Mouse (Mus musculus): Measurements from ENCODE around the gene Gnb5. TPM values are rescaled to one million over a fixed set of nuclear protein-coding genes. Genes with fewer than 3 reads are reported as not detected.
A peak's percentile ranks its signal among the peaks of the same experiment; 100 is the strongest.

Gnb5 gene
- total RNA-seq, 2 experiments from 2014 or later, result 161 to 167 TPM

GRCm38 (mm10) chr9:75303701-75304261 lies 2.3 kb upstream of the Gnb5 start:
- DNase-seq (ENCODE audit: low spot score in 2 of 2), result no peak

- DNase-seq (ENCODE audit: low spot score in 2 of 2), result no peak
These were observed 1.8 kb upstream of the Gnb5 start for GRCm38 (mm10) chr9:75304286-75304685.

GRCm38 (mm10) chr9:75307015-75307414 lies 927 bp downstream of the Gnb5 start:
- no peak for DNase-seq (ENCODE audit: low spot score in 2 of 2)

- DNase-seq (ENCODE audit: low spot score in 2 of 2), result no peak
These were observed 2.5 kb downstream of the Gnb5 start for GRCm38 (mm10) chr9:75308621-75309020.

GRCm38 (mm10) chr9:75312008-75312407 lies 5.9 kb downstream of the Gnb5 start:
- DNase-seq (ENCODE audit: low spot score in 2 of 2), result peak; percentile 75 to 90

- peak in 1 of 2 experiments; percentile 31 for DNase-seq (ENCODE audit: low spot score in 2 of 2)
These were observed 7.2 kb downstream of the Gnb5 start for GRCm38 (mm10) chr9:75313138-75313831.

- DNase-seq (ENCODE audit: low spot score in 2 of 2), result peak; percentile 87 to 92
These were observed 7.9 kb downstream of the Gnb5 start for GRCm38 (mm10) chr9:75313832-75314516.

GRCm38 (mm10) chr9:75314517-75315105 lies 8.5 kb downstream of the Gnb5 start:
- DNase-seq (ENCODE audit: low spot score in 2 of 2), result no peak

GRCm38 (mm10) chr9:75315238-75315637 lies 9.2 kb downstream of the Gnb5 start:
- no peak for DNase-seq (ENCODE audit: low spot score in 2 of 2)

- no peak for DNase-seq (ENCODE audit: low spot score in 2 of 2)
These were observed 10.7 kb downstream of the Gnb5 start for GRCm38 (mm10) chr9:75316771-75317170.

GRCm38 (mm10) chr9:75318196-75318595 lies 12.1 kb downstream of the Gnb5 start:
- no peak for DNase-seq (ENCODE audit: low spot score in 2 of 2)

- no peak for DNase-seq (ENCODE audit: low spot score in 2 of 2)
These were observed 13.3 kb downstream of the Gnb5 start for GRCm38 (mm10) chr9:75319365-75319764.

GRCm38 (mm10) chr9:75322099-75322885 lies 16.2 kb downstream of the Gnb5 start:
- DNase-seq (ENCODE audit: low spot score in 2 of 2), result peak in 1 of 2 experiments; percentile 35

- no peak for DNase-seq (ENCODE audit: low spot score in 2 of 2)
These were observed 22.0 kb downstream of the Gnb5 start for GRCm38 (mm10) chr9:75328047-75328446.

- peak; percentile 59 to 76 for DNase-seq (ENCODE audit: low spot score in 2 of 2)
These were observed 24.7 kb downstream of the Gnb5 start for GRCm38 (mm10) chr9:75330821-75331220.

- no peak for DNase-seq (ENCODE audit: low spot score in 2 of 2)
These were observed 28.4 kb downstream of the Gnb5 start for GRCm38 (mm10) chr9:75334440-75334839.

GRCm38 (mm10) chr9:75338016-75338415 lies 31.9 kb downstream of the Gnb5 start:
- DNase-seq (ENCODE audit: low spot score in 2 of 2), result peak; percentile 62 to 80

GRCm38 (mm10) chr9:75342433-75342832 lies 36.3 kb downstream of the Gnb5 start:
- no peak for DNase-seq (ENCODE audit: low spot score in 2 of 2)

GRCm38 (mm10) chr9:75347458-75347857 lies 41.4 kb downstream of the Gnb5 start, which contains the start of gene Bcl2l10:
Gene Bcl2l10 (plus strand): TSS chr9:75347758.
- DNase-seq (ENCODE audit: low spot score in 2 of 2), result no peak

- DNase-seq (ENCODE audit: low spot score in 2 of 2), result no peak
These were observed 42.0 kb downstream of the Gnb5 start for GRCm38 (mm10) chr9:75348066-75348465.

GRCm38 (mm10) chr9:75348641-75349040 lies 42.6 kb downstream of the Gnb5 start:
- DNase-seq (ENCODE audit: low spot score in 2 of 2), result no peak

Measured in left cerebral cortex, adult 18-20 months (tissue).